Mouse (Mus musculus) adrenal gland, postnatal 10 days (tissue): ENCODE results near the gene Zcchc7. TPM values are rescaled to one million over a fixed set of nuclear protein-coding genes. Genes with fewer than 3 reads are reported as not detected.
"Not testable (repeated sequence)": the region's sequence is repeated elsewhere in the genome, so short reads cannot be mapped to it uniquely, and the experiment has no call there.

Experiments used
- DNase-seq: peaks from one replicate; pipeline ENCODE4 v3.0.0; 2021; ENCODE audit warnings: mixed read lengths
- total RNA-seq, 2 experiments: library from RNA; stranded (reverse); gene quantifications; 2 replicates each; pipeline ENCODE4 v1.2.3; 2021

The Zcchc7 gene
- total RNA-seq, 2 experiments from 2014 or later = 28.7 to 51.6 TPM

DNA sequence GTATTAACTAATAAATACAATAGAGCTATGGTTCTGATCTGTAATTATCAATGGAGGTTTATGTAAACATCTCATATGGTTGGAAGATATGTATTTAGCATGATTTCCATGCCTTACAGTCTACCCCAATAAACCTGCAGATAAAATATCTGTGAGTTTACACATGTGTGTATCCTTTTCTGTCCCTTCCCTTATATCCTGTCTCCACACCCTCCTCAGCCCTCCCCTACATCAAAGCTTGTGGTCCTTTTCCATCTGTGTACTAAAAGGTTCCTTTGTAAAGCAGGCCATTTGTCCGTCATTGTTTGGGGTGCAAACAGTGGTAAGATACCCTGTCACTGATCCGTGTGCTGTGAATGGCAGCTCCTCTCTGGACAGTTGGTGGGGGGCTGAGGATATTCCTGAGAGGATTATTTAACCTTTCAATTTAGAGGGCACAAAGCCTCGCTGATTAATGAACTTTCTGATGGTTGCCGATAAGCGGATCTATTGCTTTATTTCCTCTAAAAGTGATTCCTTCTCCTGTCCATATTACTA lies 161.7 kb downstream of the Zcchc7 start:
- DNase-seq = no peak

- DNase-seq = no peak
These were observed 162.2 kb downstream of the Zcchc7 start for GRCm38 (mm10) chr4:44917907-44918306.

DNA sequence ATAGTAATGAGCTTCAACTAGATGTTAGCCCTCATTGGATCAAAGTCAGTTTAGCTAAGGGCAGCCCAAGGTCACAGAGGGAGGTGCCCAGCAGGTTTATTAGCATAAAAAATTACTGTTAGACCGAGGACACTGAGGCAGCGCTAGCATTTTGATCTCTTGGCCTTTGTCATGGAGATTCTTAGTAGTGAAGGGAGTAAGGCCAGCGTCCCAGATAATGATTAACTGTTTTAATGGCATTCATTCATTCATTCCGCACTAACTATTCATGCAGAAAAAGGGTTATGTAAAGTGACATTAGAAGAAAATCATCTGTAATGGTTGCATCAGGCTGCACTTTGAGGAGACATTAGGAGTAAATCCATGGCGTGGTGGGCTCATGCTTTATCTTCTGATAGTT lies 165.2 kb downstream of the Zcchc7 start:
- no peak for DNase-seq

DNA sequence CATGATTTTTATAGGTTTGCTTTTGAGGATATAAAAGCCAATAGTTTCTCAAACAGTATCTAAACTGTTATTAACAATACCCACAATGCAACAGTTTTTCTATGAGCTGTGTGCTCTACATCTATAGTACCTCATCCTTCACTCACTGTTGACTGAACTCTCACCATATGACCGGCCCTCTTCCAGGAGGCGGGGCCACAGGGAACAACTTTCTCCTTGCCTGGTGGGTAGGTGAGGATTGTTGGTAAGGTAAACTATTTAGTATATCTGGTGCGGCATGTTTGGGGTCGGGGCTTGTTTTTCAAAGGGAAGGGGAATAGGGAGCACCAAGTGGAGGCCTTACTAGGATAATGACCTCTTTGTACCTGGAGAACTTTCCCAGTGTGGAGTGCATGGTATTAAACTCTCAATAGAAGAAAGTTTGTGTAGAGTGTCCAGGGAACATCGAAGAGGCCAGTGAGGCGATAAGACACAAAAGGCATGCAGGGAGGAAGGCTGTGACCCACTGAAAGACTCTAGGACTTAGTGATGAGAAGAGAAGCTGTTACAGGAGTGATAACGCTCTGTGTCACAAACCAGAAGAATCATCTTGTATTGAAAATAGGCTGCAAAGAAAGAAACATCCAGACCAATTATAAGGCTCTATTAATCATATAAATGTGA lies 166.9 kb downstream of the Zcchc7 start:
- DNase-seq = no peak

- no peak for DNase-seq
These were observed 167.4 kb downstream of the Zcchc7 start for GRCm38 (mm10) chr4:44923129-44923481.

- DNase-seq = no peak
These were observed 172.3 kb downstream of the Zcchc7 start for GRCm38 (mm10) chr4:44927934-44928333.

- no peak for DNase-seq
These were observed 173.1 kb downstream of the Zcchc7 start for GRCm38 (mm10) chr4:44928790-44929189.

GRCm38 (mm10) chr4:44930406-44930805 lies 174.7 kb downstream of the Zcchc7 start:
- DNase-seq = no peak

- no peak for DNase-seq
These were observed 176.1 kb downstream of the Zcchc7 start for GRCm38 (mm10) chr4:44931732-44932131.

- DNase-seq = no peak
These were observed 183.0 kb downstream of the Zcchc7 start for GRCm38 (mm10) chr4:44938359-44939340.

DNA sequence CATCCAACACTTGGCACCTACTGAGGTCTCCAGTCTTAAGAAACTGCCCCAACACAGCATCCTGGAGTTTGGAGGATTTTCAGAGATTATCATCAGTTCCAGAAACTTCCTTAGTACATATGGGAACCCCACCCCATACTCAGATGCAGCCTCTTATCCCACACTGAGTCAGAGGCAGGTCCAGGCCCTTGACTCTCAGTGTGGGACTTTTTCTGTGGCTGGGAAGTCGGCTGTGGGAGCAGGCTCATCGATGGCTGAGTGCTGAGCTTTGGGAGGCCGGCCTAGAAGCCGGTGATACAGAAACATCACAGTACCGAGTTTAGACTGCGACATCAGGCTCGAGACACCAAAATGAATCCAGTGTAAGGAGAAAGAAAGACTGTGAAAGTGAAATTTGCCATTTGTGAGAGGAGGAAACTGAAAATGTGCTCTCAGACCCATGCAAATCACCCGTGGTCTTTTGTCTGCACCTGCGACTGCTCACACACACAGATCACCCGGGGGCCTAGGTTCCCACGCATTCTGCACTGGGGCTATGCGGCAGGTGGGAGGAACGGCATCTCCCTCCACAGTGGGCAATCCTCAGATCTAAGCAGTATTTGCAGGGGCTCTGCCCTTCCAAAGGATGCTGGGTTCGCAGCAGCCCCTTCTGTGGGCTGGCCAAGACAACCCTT lies 184.0 kb downstream of the Zcchc7 start:
- no peak for DNase-seq

DNA sequence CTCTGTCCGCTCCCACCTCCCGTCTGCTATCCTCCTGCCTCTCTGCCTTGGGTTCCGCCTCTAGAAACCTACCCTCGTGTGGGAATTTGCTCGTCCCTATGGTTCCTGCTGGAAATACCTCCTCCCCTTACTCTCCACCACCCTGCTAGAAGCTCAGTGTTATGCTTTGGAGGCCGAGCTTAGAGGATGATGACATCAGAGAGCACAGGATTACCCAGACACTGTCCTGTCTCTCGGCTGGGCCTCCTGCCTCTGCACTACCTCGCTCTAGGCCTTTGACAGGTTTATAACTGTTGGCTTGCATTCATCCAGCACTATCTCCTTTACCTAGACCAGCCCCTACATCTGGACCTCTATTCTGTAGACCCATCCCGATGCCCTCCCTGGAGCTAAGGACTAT lies 184.6 kb downstream of the Zcchc7 start:
- DNase-seq = no peak

DNA sequence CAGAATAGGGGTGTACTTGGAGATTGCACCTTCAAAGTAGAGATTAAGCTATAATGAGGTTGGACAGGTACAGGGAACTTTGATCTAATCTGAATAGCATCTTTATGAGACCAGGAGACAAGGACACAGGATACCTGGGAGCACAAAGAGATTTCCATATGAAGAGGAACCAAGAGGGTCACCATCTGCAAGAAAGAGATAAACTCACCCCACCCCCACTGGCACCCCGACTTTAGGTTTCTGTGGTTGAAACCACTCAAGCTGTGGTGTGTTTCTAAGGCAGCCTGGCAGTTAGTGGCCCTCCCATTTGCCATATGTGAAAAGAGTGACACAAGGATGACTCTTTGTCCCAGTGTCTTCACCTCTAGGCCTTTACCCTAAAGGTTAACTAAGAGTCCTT lies 186.6 kb downstream of the Zcchc7 start:
- DNase-seq = no peak

DNA sequence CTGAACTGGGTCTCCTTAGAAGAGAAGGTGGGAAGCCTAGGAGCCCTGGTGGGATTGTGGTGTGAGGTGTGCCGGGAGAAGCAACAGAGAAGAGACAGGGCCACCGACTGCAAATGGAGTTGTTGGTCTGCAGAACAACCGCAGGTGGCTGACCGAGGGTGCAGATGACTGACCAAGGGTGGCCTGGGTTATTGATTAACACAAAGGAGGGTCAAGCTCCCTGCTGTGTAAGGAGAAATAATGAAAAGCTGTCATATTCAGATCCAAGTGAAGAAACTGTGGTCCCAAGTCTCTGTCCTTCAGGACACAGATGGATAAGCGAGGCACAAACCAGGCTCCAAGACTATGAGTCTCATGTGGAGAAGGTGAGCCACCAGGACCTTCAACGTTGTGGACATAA lies 187.8 kb downstream of the Zcchc7 start:
- DNase-seq = no peak

GRCm38 (mm10) chr4:44944426-44945075 lies 188.9 kb downstream of the Zcchc7 start:
- DNase-seq = no peak

GRCm38 (mm10) chr4:44946126-44946525 lies 190.4 kb downstream of the Zcchc7 start:
- DNase-seq = not testable (repeated sequence)

GRCm38 (mm10) chr4:44947464-44947863 lies 191.8 kb downstream of the Zcchc7 start:
- no peak for DNase-seq

- DNase-seq = no peak
These were observed 192.6 kb downstream of the Zcchc7 start for GRCm38 (mm10) chr4:44948314-44948713.

DNA sequence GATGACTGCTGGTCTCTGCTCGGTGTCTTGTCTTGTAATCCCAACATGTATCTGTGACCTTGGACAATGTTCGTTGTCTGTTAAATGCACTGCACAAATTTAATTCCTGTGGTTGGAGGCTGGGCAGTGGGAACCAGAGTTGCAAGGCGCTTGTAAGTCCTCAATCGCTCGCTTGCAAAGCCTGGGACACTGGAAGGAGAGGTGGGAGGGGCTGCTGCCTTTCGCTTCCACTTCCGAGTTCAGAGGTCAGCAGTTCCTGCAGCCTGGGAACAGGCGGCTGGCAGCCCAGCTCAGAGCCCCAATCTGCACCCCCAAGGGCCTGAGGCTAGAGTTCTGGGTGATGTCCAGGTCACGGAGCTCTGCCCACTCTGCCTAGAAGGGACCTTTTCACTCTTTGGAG lies 197.4 kb downstream of the Zcchc7 start:
- no peak for DNase-seq

DNA sequence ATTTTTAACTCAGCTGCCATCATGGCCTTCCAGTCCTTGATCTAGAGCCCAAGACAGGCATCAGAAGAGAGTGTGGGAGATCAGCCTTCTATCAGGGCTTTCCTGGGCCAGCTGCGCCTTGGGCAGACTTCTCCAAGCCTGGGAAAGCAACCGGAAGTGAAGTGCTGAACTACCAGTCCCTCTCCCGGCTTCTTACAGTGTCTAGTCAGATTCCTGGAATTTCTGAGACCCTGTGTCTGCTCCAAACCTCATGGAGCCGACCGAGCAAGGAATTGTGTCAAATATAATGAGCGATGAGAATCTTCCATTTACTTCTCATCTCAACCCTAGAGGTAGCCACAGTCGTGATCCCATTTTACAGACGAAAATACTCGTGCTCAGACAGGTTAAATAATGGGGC lies 203.1 kb downstream of the Zcchc7 start:
- no peak for DNase-seq

DNA sequence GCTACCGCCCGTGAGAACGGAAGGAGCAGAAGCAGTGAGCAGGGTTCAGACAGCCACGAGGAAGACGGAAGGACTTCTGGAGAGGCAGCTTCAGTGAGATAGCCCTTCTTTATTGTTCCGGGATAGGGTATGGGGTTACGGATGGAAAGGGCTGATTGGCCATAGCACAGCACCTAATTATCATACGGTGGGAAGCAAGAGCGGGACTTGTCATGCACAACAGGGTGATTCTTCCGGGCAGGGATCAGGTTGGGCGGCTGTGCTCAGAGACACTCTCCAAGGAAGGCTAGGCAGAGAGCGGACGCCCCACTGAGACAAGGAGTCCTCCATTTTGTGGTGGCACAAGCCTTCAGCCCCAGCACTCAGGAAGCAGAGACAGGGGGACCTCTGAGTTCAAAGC lies 203.5 kb downstream of the Zcchc7 start:
- DNase-seq = no peak

GRCm38 (mm10) chr4:44963156-44963555 lies 207.5 kb downstream of the Zcchc7 start:
- DNase-seq = no peak
